Mouse (Mus musculus) kidney, adult 2 months (tissue): ENCODE measurements around the gene Cyren.

Experiments used
- CTCF ChIP-seq: fragments of 200-500 bp; conservative IDR thresholded peaks from 2 replicates; pipeline ENCODE4 v1.5.1; 2011; ENCODE audit warnings: low read depth, mild to moderate bottlenecking, control low read depth, low read length, moderate library complexity, mixed read lengths; ENCODE audit not compliant: insufficient read depth, insufficient read length
- POLR2A ChIP-seq: fragments of 200-500 bp; IDR thresholded peaks from one replicate; pipeline ENCODE4 v1.6.1; 2011; ENCODE audit warnings: low read depth, low read length, control low read depth

GRCm38 (mm10) chr6:34863786-34864514, 13.9 kb downstream of the Cyren start:
- TF ChIP-seq CTCF = no peak
- TF ChIP-seq POLR2A = no peak
